Comparison of ENCODE assay signal across 8 mouse cellular contexts in the genomic region with DNA sequence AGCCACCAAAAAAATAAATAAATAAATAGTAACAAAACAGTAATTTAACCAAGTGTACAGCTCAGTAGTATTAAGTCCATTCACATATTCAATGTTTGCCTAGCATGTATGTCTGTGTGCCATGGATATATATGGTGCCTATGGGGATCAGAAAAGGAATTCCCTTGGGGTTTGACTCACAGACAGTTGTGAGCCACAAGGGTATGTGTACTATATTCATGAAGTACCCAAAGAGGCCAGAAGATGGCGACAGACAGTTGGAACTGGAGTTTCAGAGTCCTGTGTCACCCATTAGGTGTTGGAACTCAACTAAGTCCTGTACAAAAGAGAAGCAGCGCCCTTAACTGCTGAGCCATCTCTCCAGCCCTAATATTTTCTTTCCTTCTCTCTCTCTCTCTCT. TPM values are rescaled to one million over a fixed set of nuclear protein-coding genes. Genes with fewer than 3 reads are reported as not detected.
A peak's percentile ranks its signal among the peaks of the same experiment; 100 is the strongest.
DNase-seq lines count a peak whose midpoint lies in the region; ATAC-seq and TF ChIP-seq lines count a peak whose summit lies in the region.
"Had no signal": no experiment of that assay in that cellular context is flagged by ENCODE, and none has a peak within 500 bp of the region (broad histone marks: within the 10 kb centered on the region; RNA-seq: fewer than 3 reads in every experiment).

No protein-coding gene starts in this region.

- H3K4me3 ChIP-seq in ES-Bruce4 (ENCODE audit: low read depth, low read length) = no peak overlapping the region
- no peak overlapping the region for H3K4me3 ChIP-seq in lung, embryonic 15.5 days
- H3K4me3 ChIP-seq: heart, embryonic 15.5 days had no signal

- TF ChIP-seq CTCF in ES-Bruce4 (IDR thresholded peaks at IDR 0.05; ENCODE audit: low read depth, low read length) = peak; percentile 8

- peaks cover 4% of the 10 kb centered on the region for H3K4me1 ChIP-seq in ES-Bruce4 (ENCODE audit: control insufficient read depth, insufficient read depth, low read length)
- H3K4me1 ChIP-seq in lung, embryonic 15.5 days = no peaks in the 10 kb centered on the region
- H3K4me1 ChIP-seq: heart, embryonic 15.5 days had no signal

- no peaks in the 10 kb centered on the region for H3K27me3 ChIP-seq in ES-Bruce4 (ENCODE audit: control insufficient read depth, insufficient read depth, low read length, poor library complexity, severe bottlenecking)
- no peaks in the 10 kb centered on the region for H3K27me3 ChIP-seq in lung, embryonic 15.5 days
- H3K27me3 ChIP-seq: heart, embryonic 15.5 days had no signal

- no peaks in the 10 kb centered on the region for H3K36me3 ChIP-seq in ES-Bruce4 (ENCODE audit: control insufficient read depth, insufficient read depth, low read length, poor library complexity, severe bottlenecking)
- peaks cover 26% of the 10 kb centered on the region for H3K36me3 ChIP-seq in lung, embryonic 15.5 days

- H3K9ac ChIP-seq in ES-Bruce4 (ENCODE audit: low read depth, poor library complexity, severe bottlenecking) = no peak overlapping the region
- H3K9ac ChIP-seq in lung, embryonic 15.5 days = no peak overlapping the region
- H3K9ac ChIP-seq: heart, embryonic 15.5 days had no signal

- peak; percentile 71 for DNase-seq in adipocyte (ENCODE audit: low spot score)
- peak; percentile 72 for DNase-seq in embryo, embryonic 9.5 days (ENCODE audit: extremely low spot score)
- DNase-seq in heart, postnatal 25 days (ENCODE audit: low spot score) = peak; percentile 26
- DNase-seq in kidney, postnatal 4 days = peak; percentile 58 to 70
- peak; percentile 81 for DNase-seq in retina, postnatal 7 days (ENCODE audit: low read depth, low spot score)

- no peak overlapping the region for H3K4me2 ChIP-seq in lung, embryonic 15.5 days
- H3K4me2 ChIP-seq: heart, embryonic 15.5 days had no signal

- WGBS in lung, embryonic 15.5 days = 37% methylated on average over 2 of the region's 2 CpGs

- no peaks in the 10 kb centered on the region for H3K9me3 ChIP-seq in ES-Bruce4 (replicated peaks; ENCODE audit: control insufficient read depth, insufficient read depth, low read length, poor library complexity, severe bottlenecking)
- H3K9me3 ChIP-seq in lung, embryonic 15.5 days = no peaks in the 10 kb centered on the region
- H3K9me3 ChIP-seq: heart, embryonic 15.5 days had no signal

- peak; percentile 52; the same call in 1 of the 2 replicates for ATAC-seq in lung, embryonic 15.5 days (ENCODE audit: borderline replicate concordance, extremely low read depth, low FRiP score, low TSS enrichment)

- no peak for TF ChIP-seq EP300 in ES-Bruce4 (IDR thresholded peaks at IDR 0.05; ENCODE audit: insufficient read depth, low read depth, low read length)

- intact Hi-C loops in heart, postnatal 25 days (cut with DNase I) = loop anchor here (2.0 kb wide), 2 partner anchors 45 to 191 kb away; no protein-coding TSS in a partner anchor

- no peak overlapping the region for H3K27ac ChIP-seq in ES-Bruce4 (ENCODE audit: insufficient read depth, low read length)
- no peak overlapping the region for H3K27ac ChIP-seq in lung, embryonic 15.5 days
- H3K27ac ChIP-seq: heart, embryonic 15.5 days had no signal

- no peak for TF ChIP-seq POLR2A in ES-Bruce4 (IDR thresholded peaks at IDR 0.05; ENCODE audit: insufficient read depth, low read length)

RNA-seq across cellular contexts. Expression of a gene that starts 6.1 kb away (rescaled TPM):
- polyA plus RNA-seq in ES-Bruce4 (2011; ENCODE audit: insufficient read depth, insufficient read length, low read depth, missing spikeins) = 92.4 and 100 TPM in 2 replicates
- total RNA-seq in heart, postnatal 25 days (2021) = 10 to 100 TPM; 21.1 to 23.1 TPM
- polyA plus RNA-seq in lung, embryonic 15.5 days (2015; fragmentation: Nextera tagmentation; extraction: Ambion mirVana) = 49.3 and 51.0 TPM in 2 replicates

RNA-seq across cellular contexts. Expression of a gene that starts 9.5 kb away (rescaled TPM):
- polyA plus RNA-seq in ES-Bruce4 (2011; ENCODE audit: insufficient read depth, insufficient read length, low read depth, missing spikeins) = 142 and 163 TPM in 2 replicates
- total RNA-seq in heart, postnatal 25 days (2021) = 100 to 1,000 TPM; 315 to 318 TPM
- polyA plus RNA-seq in lung, embryonic 15.5 days (2015; fragmentation: Nextera tagmentation; extraction: Ambion mirVana) = 305 and 336 TPM in 2 replicates

RNA-seq across cellular contexts. Expression of a gene that starts 20.3 kb away (rescaled TPM):
- polyA plus RNA-seq in ES-Bruce4 (2011; ENCODE audit: insufficient read depth, insufficient read length, low read depth, missing spikeins) = 5.9 and 7.6 TPM in 2 replicates
- total RNA-seq in heart, postnatal 25 days (2021) = 10 to 100 TPM in 1 of 2 experiments, 1 to 10 TPM in 1; 2.1 to 12.9 TPM
- 4.9 and 5.2 TPM in 2 replicates for polyA plus RNA-seq in lung, embryonic 15.5 days (2015; fragmentation: Nextera tagmentation; extraction: Ambion mirVana)

RNA-seq across cellular contexts. Expression of a gene that starts 30.0 kb away (rescaled TPM):
- polyA plus RNA-seq in ES-Bruce4 (2011; ENCODE audit: insufficient read depth, insufficient read length, low read depth, missing spikeins) = 3.6 and 5.4 TPM in 2 replicates
- 10 to 100 TPM in 1 of 2 experiments, 1 to 10 TPM in 1; 7.2 to 13.9 TPM for total RNA-seq in heart, postnatal 25 days (2021)
- 69.8 and 76.9 TPM in 2 replicates for polyA plus RNA-seq in lung, embryonic 15.5 days (2015; fragmentation: Nextera tagmentation; extraction: Ambion mirVana)

RNA-seq across cellular contexts. Expression of a gene that starts 32.0 kb away (rescaled TPM):
- polyA plus RNA-seq in ES-Bruce4 (2011; ENCODE audit: insufficient read depth, insufficient read length, low read depth, missing spikeins) = 44.3 and 48.3 TPM in 2 replicates
- total RNA-seq in heart, postnatal 25 days (2021) = 100 to 1,000 TPM; 110 to 120 TPM
- 37.9 and 47.4 TPM in 2 replicates for polyA plus RNA-seq in lung, embryonic 15.5 days (2015; fragmentation: Nextera tagmentation; extraction: Ambion mirVana)

Comparison
In these comparisons a context has a peak if more than half of its experiments do, and no peak if none do; other contexts are left out.
1. DNase-seq: peak in every context shown above with its lines; median percentile 81 in retina, postnatal 7 days; 72 in embryo, embryonic 9.5 days; 71 in adipocyte; 64 in kidney, postnatal 4 days; 26 in heart, postnatal 25 days.